Mouse (Mus musculus): ENCODE measurements around the gene Retreg1.
A peak's percentile ranks its signal among the peaks of the same experiment; 100 is the strongest.

Retreg1 gene

GRCm38 (mm10) chr15:25834282-25834681 lies 8.7 kb upstream of the Retreg1 start:
- no peak for DNase-seq

DNA sequence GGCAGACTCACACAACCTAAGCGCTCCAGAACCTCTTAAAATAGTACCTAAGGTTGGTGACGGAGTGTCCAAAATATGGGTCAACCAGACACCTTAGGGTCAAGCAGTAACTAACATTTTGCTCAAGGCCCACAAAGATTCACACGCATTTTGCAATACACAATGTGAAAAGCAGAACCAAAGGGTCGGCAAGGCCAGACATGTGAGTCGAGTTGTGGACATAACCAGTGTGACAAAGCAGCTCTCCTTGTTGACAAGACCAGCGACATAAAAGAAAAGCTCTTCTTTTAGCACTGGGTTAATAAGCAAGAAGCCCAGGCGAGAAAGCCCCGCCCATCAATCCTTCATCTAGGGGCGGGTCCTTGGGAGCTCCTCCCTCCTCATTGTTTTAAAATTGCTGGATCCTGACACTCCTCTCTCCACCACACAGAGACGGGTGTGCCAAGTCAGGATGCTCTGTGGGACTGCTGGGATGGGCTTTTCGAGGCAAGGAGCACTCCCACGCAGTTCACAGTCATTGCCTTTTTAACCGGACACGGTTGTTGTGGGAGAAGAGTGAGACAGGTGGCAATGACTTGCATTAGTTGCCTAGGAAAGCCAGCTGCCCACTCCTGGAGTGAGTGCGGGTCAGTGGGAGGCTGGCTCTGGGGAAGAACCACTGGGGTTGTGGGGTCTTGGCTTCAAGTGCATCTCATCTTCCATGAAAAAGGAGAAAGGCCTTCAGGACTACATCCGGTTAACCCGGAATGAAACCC lies 7.9 kb upstream of the Retreg1 start:
- DNase-seq, result no peak

- no peak for DNase-seq
These were observed 406 bp upstream of the Retreg1 start for GRCm38 (mm10) chr15:25842462-25843085.

- no peak for DNase-seq
These were observed 1.1 kb downstream of the Retreg1 start for GRCm38 (mm10) chr15:25844013-25844570.

- DNase-seq, result no peak
These were observed 1.8 kb downstream of the Retreg1 start for GRCm38 (mm10) chr15:25844771-25845170.

DNA sequence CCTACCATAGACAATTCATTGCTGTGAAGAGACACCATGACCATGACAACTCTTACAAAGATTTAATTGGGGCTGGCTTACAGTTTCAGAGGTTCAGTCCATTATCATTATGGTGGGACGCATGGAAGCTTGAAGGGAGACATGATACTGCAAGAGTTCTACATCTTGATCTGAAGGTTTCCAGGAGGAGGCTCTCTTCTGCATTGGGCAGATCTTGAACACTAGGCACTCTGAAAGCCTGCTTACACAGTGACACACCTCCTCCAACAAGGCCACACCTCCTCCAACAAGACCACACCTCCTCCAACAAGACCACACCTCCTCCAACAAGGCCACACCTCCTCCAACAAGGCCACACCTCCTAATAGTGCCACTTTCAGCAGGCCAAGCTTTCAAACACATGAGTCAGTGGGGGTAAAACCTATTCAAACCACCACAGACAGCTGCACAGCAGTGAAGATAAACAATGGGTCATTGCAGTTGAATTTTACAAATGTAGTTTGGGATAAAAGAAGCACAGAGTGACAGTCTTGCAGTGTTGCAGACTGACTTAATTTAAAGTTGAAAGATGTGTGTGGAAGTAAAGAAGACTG lies 4.7 kb downstream of the Retreg1 start:
- no peak for DNase-seq

DNA sequence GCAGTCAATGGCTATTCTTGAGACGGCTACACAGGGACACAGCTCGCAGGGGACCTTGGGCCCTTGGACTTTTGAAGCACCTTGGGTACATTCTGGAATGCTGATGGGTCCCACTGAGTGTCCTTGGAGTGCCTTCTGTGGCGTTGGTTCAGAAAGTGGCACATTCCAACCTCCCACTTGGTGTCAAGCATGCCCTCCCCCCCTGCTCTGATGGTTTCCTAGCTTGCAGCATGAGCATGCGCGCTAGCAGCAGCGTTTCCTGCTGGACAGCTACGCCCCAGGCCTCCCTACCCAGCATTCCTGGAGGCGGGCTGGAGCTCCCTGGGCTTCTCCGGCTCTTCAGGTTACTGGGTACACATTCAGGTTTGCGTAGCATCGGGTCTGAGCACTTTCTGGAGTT lies 7.6 kb downstream of the Retreg1 start:
- DNase-seq, result no peak

- no peak for DNase-seq
These were observed 11.4 kb downstream of the Retreg1 start for GRCm38 (mm10) chr15:25854270-25854904.

GRCm38 (mm10) chr15:25858611-25859058 lies 15.7 kb downstream of the Retreg1 start:
- DNase-seq, result peak; percentile 18 to 27

GRCm38 (mm10) chr15:25859469-25859868 lies 16.5 kb downstream of the Retreg1 start:
- no peak for DNase-seq

GRCm38 (mm10) chr15:25861900-25862299 lies 18.9 kb downstream of the Retreg1 start:
- no peak for DNase-seq

- no peak for DNase-seq
These were observed 22.6 kb downstream of the Retreg1 start for GRCm38 (mm10) chr15:25865605-25866004.

GRCm38 (mm10) chr15:25866106-25866505 lies 23.1 kb downstream of the Retreg1 start:
- no peak for DNase-seq

- DNase-seq, result no peak
These were observed 26.1 kb downstream of the Retreg1 start for GRCm38 (mm10) chr15:25869129-25869528.

- DNase-seq, result no peak
These were observed 28.5 kb downstream of the Retreg1 start for GRCm38 (mm10) chr15:25871470-25871869.

DNA sequence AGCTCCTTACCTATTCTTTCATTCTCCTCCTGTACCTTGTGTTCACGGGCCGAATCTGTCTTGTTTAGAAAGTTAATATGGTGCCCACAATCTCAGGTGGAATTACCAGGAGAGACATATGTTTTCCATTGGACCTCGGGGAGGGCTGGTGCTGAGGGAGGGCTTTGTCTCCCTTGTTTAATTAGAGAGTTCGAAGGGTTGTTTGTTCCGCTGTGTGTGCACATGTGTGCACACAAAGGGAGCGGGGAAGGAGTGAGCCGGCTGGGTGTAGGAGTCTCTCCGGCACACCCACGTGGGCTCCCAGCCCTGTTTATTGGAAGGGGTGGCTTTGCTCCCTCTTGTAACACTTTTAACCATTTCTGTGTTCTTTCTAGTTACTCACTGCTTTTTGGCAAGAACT lies 29.1 kb downstream of the Retreg1 start:
- DNase-seq, result no peak

GRCm38 (mm10) chr15:25872657-25873056 lies 29.7 kb downstream of the Retreg1 start:
- no peak for DNase-seq

GRCm38 (mm10) chr15:25873536-25873935 lies 30.6 kb downstream of the Retreg1 start:
- no peak for DNase-seq

DNA sequence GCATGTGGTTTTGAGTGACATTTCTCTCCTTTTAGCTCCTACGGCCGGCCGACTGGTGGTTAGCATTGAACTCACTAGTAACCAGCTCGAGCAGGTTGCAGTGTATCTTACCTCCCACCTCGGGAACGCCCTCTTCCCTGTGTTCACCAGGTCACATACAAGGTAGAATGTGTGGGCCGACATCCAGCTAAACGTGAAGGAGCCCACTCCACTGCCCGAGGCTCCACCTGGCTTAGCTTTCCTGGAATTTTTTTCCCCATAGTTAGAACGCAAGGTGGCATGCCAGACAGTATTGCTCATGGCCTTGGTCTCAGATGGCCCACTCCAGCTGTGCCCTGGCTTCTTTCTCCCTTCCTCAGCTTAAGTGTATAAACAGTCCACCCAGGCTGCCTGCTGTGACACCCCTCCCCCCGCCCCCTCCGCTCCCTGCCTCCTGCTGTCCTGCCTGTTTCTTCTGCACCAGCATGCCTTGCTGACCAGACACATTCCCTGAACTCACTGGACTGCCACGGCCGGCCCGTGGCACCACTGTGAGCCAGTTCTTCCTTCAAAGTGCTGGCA lies 33.7 kb downstream of the Retreg1 start:
- DNase-seq, result no peak

DNA sequence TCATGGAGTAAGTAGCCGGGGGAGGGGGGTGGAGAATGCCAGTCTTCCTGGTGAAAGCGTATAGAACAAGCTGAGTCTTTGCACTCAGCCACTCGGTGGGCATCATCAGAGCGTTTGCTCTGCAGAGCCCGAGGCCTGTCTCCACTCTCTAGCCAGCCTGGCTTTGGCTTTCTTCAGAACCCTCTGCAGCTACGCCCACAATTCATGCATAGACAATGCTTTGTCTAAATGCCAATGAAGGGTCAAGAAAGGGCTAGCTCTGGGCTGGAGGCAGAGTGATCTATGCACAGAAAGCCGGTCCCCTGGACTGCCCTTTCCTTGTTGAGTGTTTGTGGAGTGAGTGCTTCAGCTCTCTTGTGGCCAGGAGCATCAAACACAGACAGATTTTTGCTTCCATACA lies 34.8 kb downstream of the Retreg1 start:
- no peak for DNase-seq

GRCm38 (mm10) chr15:25879229-25879628 lies 36.2 kb downstream of the Retreg1 start:
- DNase-seq, result no peak

DNA sequence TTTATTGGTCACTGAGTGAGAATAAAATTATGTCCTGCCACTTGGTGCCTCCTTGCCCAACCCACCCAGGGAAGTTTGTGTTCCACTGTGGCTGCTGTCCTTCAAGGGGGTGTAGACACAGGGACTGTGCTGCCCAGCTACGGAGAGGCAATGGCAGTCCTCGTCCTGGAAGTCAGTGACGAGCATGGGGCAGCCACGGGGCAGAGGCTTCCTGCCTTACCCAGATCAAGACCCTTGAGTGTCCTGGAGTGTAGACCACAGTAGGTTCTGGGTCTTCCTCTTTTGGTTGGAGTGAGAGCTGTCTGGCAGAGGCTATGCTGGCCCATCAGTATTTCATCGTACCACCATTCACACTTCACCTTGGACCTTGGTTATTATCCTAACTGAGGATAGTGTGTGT lies 37.2 kb downstream of the Retreg1 start:
- no peak for DNase-seq

- no peak for DNase-seq
These were observed 39.0 kb downstream of the Retreg1 start for GRCm38 (mm10) chr15:25882002-25882401.

Measured in thymus, adult 18-20 months (tissue).